Mouse (Mus musculus): Measurements from ENCODE around the gene Chmp3. TPM values are rescaled to one million over a fixed set of nuclear protein-coding genes. Genes with fewer than 3 reads are reported as not detected.
A peak's percentile ranks its signal among the peaks of the same experiment; 100 is the strongest.

The Chmp3 gene
- polyA plus RNA-seq (2015; fragmentation: Nextera tagmentation; extraction: Ambion mirVana), result 109 and 111 TPM in 2 replicates

- Histone ChIP-seq H3K36me3 (ENCODE audit: control insufficient read depth, insufficient read depth) (no peaks in the 10 kb centered on the region), H3K4me2 (replicated peaks; ENCODE audit: low read depth) (peak within 1 kb of the TSS; percentile 63), H3K4me1 (replicated peaks; ENCODE audit: control insufficient read depth, insufficient read depth, low read length) (0 out of 2 replicates have a peak, but pooled peaks cover 3% of the 10 kb centered on the region), H3K27me3 (replicated peaks; ENCODE audit: control insufficient read depth, insufficient read depth, low read length) (no peaks in the 10 kb centered on the region), H3K9me3 (ENCODE audit: control insufficient read depth) (no peaks in the 10 kb centered on the region), H3K9ac (ENCODE audit: low read depth, low read length) (peak within 1 kb of the TSS; percentile 92), H3K4me3 (ENCODE audit: low read depth, low read length) (peak within 1 kb of the TSS; percentile 72), H3K27ac (ENCODE audit: low read depth, low read length) (peak within 1 kb of the TSS; percentile 99)
- WGBS, result under 1% methylated on average over 59 of the region's 59 CpGs
- no peak for TF ChIP-seq CTCF (IDR thresholded peaks at IDR 0.05; ENCODE audit: low read depth)
- peak; percentile 97 for ATAC-seq
These were observed at the start of gene Chmp3 for GRCm38 (mm10) chr6:71543686-71544499. Gene Chmp3, plus strand, starts transcription at chr6:71543797.

DNA sequence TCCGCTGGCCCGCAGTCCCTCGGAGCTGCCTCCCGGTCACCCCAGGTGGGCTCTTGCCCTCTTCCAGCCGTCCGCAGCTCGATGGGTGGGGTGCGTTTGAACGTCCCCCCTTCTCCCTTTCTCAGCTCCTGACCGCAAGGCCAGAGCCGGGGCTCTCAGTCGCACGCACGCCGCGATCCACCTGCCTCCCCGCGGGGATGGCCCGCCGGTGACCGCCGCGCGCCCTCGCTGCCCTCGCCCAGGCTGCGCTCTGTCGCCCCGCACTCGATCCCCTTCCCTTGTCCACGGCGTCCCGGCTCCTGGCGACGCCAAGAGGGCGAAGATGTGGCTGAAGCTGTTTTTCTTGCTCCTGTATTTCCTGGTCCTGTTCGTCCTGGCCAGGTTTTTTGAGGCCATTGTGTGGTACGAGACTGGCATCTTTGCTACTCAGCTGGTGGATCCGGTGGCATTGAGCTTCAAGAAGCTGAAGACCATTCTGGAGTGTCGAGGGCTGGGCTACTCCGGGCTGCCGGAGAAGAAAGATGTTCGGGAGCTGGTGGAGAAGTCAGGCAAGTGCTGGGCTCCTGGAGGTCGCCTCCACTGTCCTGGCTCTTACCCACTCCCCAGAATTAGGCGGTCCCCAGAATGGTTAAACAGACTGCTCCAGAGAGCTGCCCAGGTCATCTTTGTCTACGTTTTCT is 49.1 kb upstream of the Chmp3 start:
- TF ChIP-seq CTCF (IDR thresholded peaks at IDR 0.05; ENCODE audit: low read depth), result no peak; the same call in 1 of the 2 replicates
- WGBS, result under 1% methylated on average over 46 of the region's 46 CpGs
- peak overlapping the region; percentile 98 for H3K9ac ChIP-seq (ENCODE audit: low read depth, low read length)
- 0 out of 2 replicates have a peak, but pooled peaks have one; percentile 3 for ATAC-seq
- peak overlapping the region; percentile 100 for H3K27ac ChIP-seq (ENCODE audit: low read depth, low read length)
- H3K27me3 ChIP-seq (replicated peaks; ENCODE audit: control insufficient read depth, insufficient read depth, low read length), result no peaks in the 10 kb centered on the region
- H3K4me2 ChIP-seq (replicated peaks; ENCODE audit: low read depth), result peak overlapping the region; percentile 64
- H3K4me1 ChIP-seq (replicated peaks; ENCODE audit: control insufficient read depth, insufficient read depth, low read length), result no peaks in the 10 kb centered on the region
- H3K36me3 ChIP-seq (ENCODE audit: control insufficient read depth, insufficient read depth), result peaks cover 16% of the 10 kb centered on the region
- peak overlapping the region; percentile 93 for H3K4me3 ChIP-seq (ENCODE audit: low read depth, low read length)
- no peaks in the 10 kb centered on the region for H3K9me3 ChIP-seq (ENCODE audit: control insufficient read depth)

- peaks cover 16% of the 10 kb centered on the region for H3K36me3 ChIP-seq (ENCODE audit: control insufficient read depth, insufficient read depth)
- 73% methylated on average over 3 of the region's 3 CpGs for WGBS
- no peak overlapping the region for H3K27ac ChIP-seq (ENCODE audit: low read depth, low read length)
- no peaks in the 10 kb centered on the region for H3K4me1 ChIP-seq (replicated peaks; ENCODE audit: control insufficient read depth, insufficient read depth, low read length)
- H3K4me3 ChIP-seq (ENCODE audit: low read depth, low read length), result no peak overlapping the region
- TF ChIP-seq CTCF (IDR thresholded peaks at IDR 0.05; ENCODE audit: low read depth), result no peak
- H3K9ac ChIP-seq (ENCODE audit: low read depth, low read length), result no peak overlapping the region
- no peaks in the 10 kb centered on the region for H3K27me3 ChIP-seq (replicated peaks; ENCODE audit: control insufficient read depth, insufficient read depth, low read length)
- no peak overlapping the region for H3K4me2 ChIP-seq (replicated peaks; ENCODE audit: low read depth)
- no peaks in the 10 kb centered on the region for H3K9me3 ChIP-seq (ENCODE audit: control insufficient read depth)
- no peak for ATAC-seq
These were observed 43.0 kb upstream of the Chmp3 start for GRCm38 (mm10) chr6:71500575-71500974.

DNA sequence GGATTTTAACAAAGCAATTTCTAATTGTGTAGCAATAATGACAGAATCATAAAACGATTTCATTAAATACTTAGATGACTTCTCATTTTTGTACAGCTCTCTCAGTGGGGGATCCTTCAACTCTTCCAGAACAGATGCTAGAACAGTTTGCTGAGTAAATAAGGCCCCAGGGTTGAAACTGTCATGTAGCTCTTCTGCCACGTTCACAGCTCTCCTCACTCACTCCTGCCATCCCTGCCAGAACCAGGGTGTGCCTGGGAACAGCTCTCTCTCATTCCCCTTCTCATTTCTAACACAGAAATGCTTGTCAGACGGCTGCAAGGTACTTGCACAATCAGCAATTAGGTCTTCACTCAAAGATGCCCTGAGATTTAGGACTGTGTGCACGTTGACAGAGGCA is 40.6 kb upstream of the Chmp3 start:
- peaks cover 19% of the 10 kb centered on the region for H3K36me3 ChIP-seq (ENCODE audit: control insufficient read depth, insufficient read depth)
- 53% methylated on average over 4 of the region's 4 CpGs for WGBS
- H3K9ac ChIP-seq (ENCODE audit: low read depth, low read length), result no peak overlapping the region
- peak overlapping the region; percentile 5; the same call in 1 of the 2 replicates for H3K27ac ChIP-seq (ENCODE audit: low read depth, low read length)
- no peak for TF ChIP-seq CTCF (IDR thresholded peaks at IDR 0.05; ENCODE audit: low read depth)
- no peak overlapping the region for H3K4me2 ChIP-seq (replicated peaks; ENCODE audit: low read depth)
- H3K4me1 ChIP-seq (replicated peaks; ENCODE audit: control insufficient read depth, insufficient read depth, low read length), result no peaks in the 10 kb centered on the region
- ATAC-seq, result no peak
- no peak overlapping the region for H3K4me3 ChIP-seq (ENCODE audit: low read depth, low read length)
- no peaks in the 10 kb centered on the region for H3K9me3 ChIP-seq (ENCODE audit: control insufficient read depth)
- no peaks in the 10 kb centered on the region for H3K27me3 ChIP-seq (replicated peaks; ENCODE audit: control insufficient read depth, insufficient read depth, low read length)

- peak; percentile 64 for ATAC-seq
- peak overlapping the region; percentile 5; the same call in 1 of the 2 replicates for H3K27ac ChIP-seq (ENCODE audit: low read depth, low read length)
- H3K36me3 ChIP-seq (ENCODE audit: control insufficient read depth, insufficient read depth), result peaks cover 19% of the 10 kb centered on the region
- H3K4me3 ChIP-seq (ENCODE audit: low read depth, low read length), result no peak overlapping the region
- no peak overlapping the region for H3K4me2 ChIP-seq (replicated peaks; ENCODE audit: low read depth)
- no peak for TF ChIP-seq CTCF (IDR thresholded peaks at IDR 0.05; ENCODE audit: low read depth)
- no peak overlapping the region for H3K9ac ChIP-seq (ENCODE audit: low read depth, low read length)
- no peaks in the 10 kb centered on the region for H3K4me1 ChIP-seq (replicated peaks; ENCODE audit: control insufficient read depth, insufficient read depth, low read length)
- H3K27me3 ChIP-seq (replicated peaks; ENCODE audit: control insufficient read depth, insufficient read depth, low read length), result no peaks in the 10 kb centered on the region
- no peaks in the 10 kb centered on the region for H3K9me3 ChIP-seq (ENCODE audit: control insufficient read depth)
These were observed 39.9 kb upstream of the Chmp3 start for GRCm38 (mm10) chr6:71503670-71504069.

- ATAC-seq, result peak; percentile 53; the same call in 1 of the 2 replicates
These were observed 39.5 kb upstream of the Chmp3 start for GRCm38 (mm10) chr6:71504091-71504490.

More at GRCm38 (mm10) chr6:71504091-71504490, 39.5 kb upstream of the Chmp3 start:
- H3K36me3 ChIP-seq (ENCODE audit: control insufficient read depth, insufficient read depth), result peaks cover 21% of the 10 kb centered on the region
- H3K27ac ChIP-seq (ENCODE audit: low read depth, low read length), result no peak overlapping the region
- no peak overlapping the region for H3K4me2 ChIP-seq (replicated peaks; ENCODE audit: low read depth)
- no peak for TF ChIP-seq CTCF (IDR thresholded peaks at IDR 0.05; ENCODE audit: low read depth)
- H3K9me3 ChIP-seq (ENCODE audit: control insufficient read depth), result no peaks in the 10 kb centered on the region
- no peak overlapping the region for H3K9ac ChIP-seq (ENCODE audit: low read depth, low read length)
- 55% methylated on average over 4 of the region's 4 CpGs for WGBS
- H3K27me3 ChIP-seq (replicated peaks; ENCODE audit: control insufficient read depth, insufficient read depth, low read length), result no peaks in the 10 kb centered on the region
- H3K4me1 ChIP-seq (replicated peaks; ENCODE audit: control insufficient read depth, insufficient read depth, low read length), result no peaks in the 10 kb centered on the region
- no peak overlapping the region for H3K4me3 ChIP-seq (ENCODE audit: low read depth, low read length)
